Mouse (Mus musculus): ENCODE results near the gene Pigu. TPM values are rescaled to one million over a fixed set of nuclear protein-coding genes. Genes with fewer than 3 reads are reported as not detected.

Pigu gene
- polyA plus RNA-seq, 1 experiment from 2014 or later, result 44.7 TPM

- Histone ChIP-seq H3K4me1 (no peaks in the 10 kb centered on the region), H3K4me3 (no peak overlapping the region), H3K36me3 (peaks cover 25% of the 10 kb centered on the region), H3K27ac (replicated peaks) (no peak overlapping the region), H3K27me3 (no peaks in the 10 kb centered on the region), H3K9ac (replicated peaks) (no peak overlapping the region), H3K9me3 (no peaks in the 10 kb centered on the region), H3K4me2 (replicated peaks) (no peak overlapping the region)
- ATAC-seq (ENCODE audit: low FRiP score, low read depth), result no peak
- WGBS, result 96% methylated on average over 2 of the region's 2 CpGs
Measured at GRCm38 (mm10) chr2:155318618-155319017, 38.6 kb downstream of the Pigu start.

DNA sequence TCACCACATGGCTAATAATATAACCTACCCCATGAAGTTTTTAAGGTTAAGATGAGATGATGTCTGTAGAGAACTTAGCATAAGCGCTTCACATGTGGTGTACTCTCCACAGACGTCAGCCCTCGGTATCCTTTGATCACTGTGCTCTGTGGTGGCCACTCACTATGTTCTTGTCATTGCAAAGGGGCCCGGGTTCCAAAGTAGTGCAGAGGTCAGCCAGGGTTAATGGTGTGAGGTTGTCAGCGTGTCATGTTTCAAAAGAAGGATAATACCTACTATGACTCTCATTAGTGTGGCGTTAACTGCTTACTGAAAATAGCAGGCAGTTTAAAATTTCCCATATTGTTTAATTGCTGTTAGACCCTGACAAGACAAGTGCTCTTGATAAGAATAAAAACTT is 43.6 kb downstream of the Pigu start:
- no peak overlapping the region for H3K27ac ChIP-seq (replicated peaks)
- 49% methylated on average over 6 of the region's 6 CpGs for WGBS

DNA sequence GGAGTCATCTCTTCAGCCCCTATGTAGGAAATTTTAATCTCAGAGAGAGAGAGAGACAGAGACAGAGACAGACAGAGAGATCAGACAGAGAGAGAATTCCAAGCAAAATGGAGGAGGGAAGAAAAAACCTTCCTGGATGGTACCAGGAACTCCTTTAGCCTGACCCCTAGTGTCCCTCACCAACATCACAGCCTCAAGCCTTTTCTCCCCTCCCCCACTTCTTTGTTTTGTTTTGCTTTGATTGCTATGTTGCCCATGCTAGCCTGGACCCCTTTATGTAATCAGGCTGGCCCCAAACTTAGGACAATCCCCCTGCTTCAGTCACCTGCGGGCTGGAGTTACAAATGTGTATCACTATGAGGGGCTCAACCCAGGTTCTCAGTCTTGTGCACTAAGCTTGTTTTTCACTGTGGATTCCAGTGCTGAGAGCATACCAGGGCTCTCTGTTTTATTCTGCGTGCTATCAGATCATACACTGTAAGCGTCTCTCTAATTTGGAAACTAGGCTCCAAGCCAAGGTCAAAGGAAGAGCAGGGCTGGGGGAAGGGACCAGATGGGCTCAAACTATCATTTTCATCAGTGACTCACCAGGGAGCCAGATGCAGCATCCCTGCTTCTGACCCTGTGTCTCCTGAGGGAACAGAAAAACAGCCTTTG is 48.2 kb downstream of the Pigu start:
- H3K27me3 ChIP-seq, result no peaks in the 10 kb centered on the region
- ATAC-seq (ENCODE audit: low FRiP score, low read depth), result no peak
- H3K27ac ChIP-seq (replicated peaks), result 0 out of 2 replicates have a peak overlapping the region, but pooled peaks have one; percentile 44
- WGBS, result 51% methylated on average over 3 of the region's 3 CpGs
- H3K9me3 ChIP-seq, result no peaks in the 10 kb centered on the region
- no peak overlapping the region for H3K4me2 ChIP-seq (replicated peaks)
- H3K4me1 ChIP-seq, result peaks cover 6% of the 10 kb centered on the region; the same call in 1 of the 2 replicates
- peaks cover 31% of the 10 kb centered on the region for H3K36me3 ChIP-seq
- H3K4me3 ChIP-seq, result no peak overlapping the region
- H3K9ac ChIP-seq (replicated peaks), result no peak overlapping the region

More for the DNA sequence above, 43.6 kb downstream of the Pigu start:
- H3K4me1 ChIP-seq, result peaks cover 6% of the 10 kb centered on the region; the same call in 1 of the 2 replicates
- ATAC-seq (ENCODE audit: low FRiP score, low read depth), result no peak
- H3K4me3 ChIP-seq, result no peak overlapping the region
- H3K4me2 ChIP-seq (replicated peaks), result no peak overlapping the region
- H3K27me3 ChIP-seq, result no peaks in the 10 kb centered on the region
- no peak overlapping the region for H3K9ac ChIP-seq (replicated peaks)
- no peaks in the 10 kb centered on the region for H3K9me3 ChIP-seq
- H3K36me3 ChIP-seq, result peaks cover 23% of the 10 kb centered on the region

- no peak overlapping the region for H3K4me2 ChIP-seq (replicated peaks)
- no peaks in the 10 kb centered on the region for H3K9me3 ChIP-seq
- H3K27me3 ChIP-seq, result no peaks in the 10 kb centered on the region
- H3K27ac ChIP-seq (replicated peaks), result no peak overlapping the region
- peaks cover 64% of the 10 kb centered on the region for H3K36me3 ChIP-seq
- H3K4me3 ChIP-seq, result no peak overlapping the region
- 90% methylated on average over 4 of the region's 4 CpGs for WGBS
- no peak overlapping the region for H3K9ac ChIP-seq (replicated peaks)
- H3K4me1 ChIP-seq, result no peaks in the 10 kb centered on the region
- no peak for ATAC-seq (ENCODE audit: low FRiP score, low read depth)
Measured at GRCm38 (mm10) chr2:155299563-155299962, 57.7 kb downstream of the Pigu start.

- Histone ChIP-seq H3K27me3 (no peaks in the 10 kb centered on the region), H3K4me3 (no peak overlapping the region), H3K4me1 (no peaks in the 10 kb centered on the region), H3K36me3 (peaks cover 86% of the 10 kb centered on the region), H3K27ac (replicated peaks) (no peak overlapping the region), H3K9ac (replicated peaks) (no peak overlapping the region), H3K9me3 (no peaks in the 10 kb centered on the region), H3K4me2 (replicated peaks) (no peak overlapping the region)
- no peak for ATAC-seq (ENCODE audit: low FRiP score, low read depth)
- WGBS, result 95% methylated on average over 6 of the region's 6 CpGs
Measured at GRCm38 (mm10) chr2:155295453-155295852, 61.8 kb downstream of the Pigu start.

- H3K9me3 ChIP-seq, result no peaks in the 10 kb centered on the region
- H3K9ac ChIP-seq (replicated peaks), result no peak overlapping the region
- peaks cover 83% of the 10 kb centered on the region for H3K36me3 ChIP-seq
- 89% methylated on average over 4 of the region's 4 CpGs for WGBS
- H3K4me3 ChIP-seq, result no peak overlapping the region
- H3K4me1 ChIP-seq, result no peaks in the 10 kb centered on the region
- no peak overlapping the region for H3K27ac ChIP-seq (replicated peaks)
- H3K4me2 ChIP-seq (replicated peaks), result no peak overlapping the region
- ATAC-seq (ENCODE audit: low FRiP score, low read depth), result no peak
- no peaks in the 10 kb centered on the region for H3K27me3 ChIP-seq
Measured at GRCm38 (mm10) chr2:155293946-155294345, 63.3 kb downstream of the Pigu start.

- no peak overlapping the region for H3K4me3 ChIP-seq
- no peaks in the 10 kb centered on the region for H3K4me1 ChIP-seq
- no peak overlapping the region for H3K4me2 ChIP-seq (replicated peaks)
- no peaks in the 10 kb centered on the region for H3K9me3 ChIP-seq
- ATAC-seq (ENCODE audit: low FRiP score, low read depth), result no peak
- peaks cover 81% of the 10 kb centered on the region for H3K36me3 ChIP-seq
- no peaks in the 10 kb centered on the region for H3K27me3 ChIP-seq
- 88% methylated on average over 2 of the region's 2 CpGs for WGBS
- H3K9ac ChIP-seq (replicated peaks), result no peak overlapping the region
- H3K27ac ChIP-seq (replicated peaks), result no peak overlapping the region
Measured at GRCm38 (mm10) chr2:155293382-155293781, 63.8 kb downstream of the Pigu start.

DNA sequence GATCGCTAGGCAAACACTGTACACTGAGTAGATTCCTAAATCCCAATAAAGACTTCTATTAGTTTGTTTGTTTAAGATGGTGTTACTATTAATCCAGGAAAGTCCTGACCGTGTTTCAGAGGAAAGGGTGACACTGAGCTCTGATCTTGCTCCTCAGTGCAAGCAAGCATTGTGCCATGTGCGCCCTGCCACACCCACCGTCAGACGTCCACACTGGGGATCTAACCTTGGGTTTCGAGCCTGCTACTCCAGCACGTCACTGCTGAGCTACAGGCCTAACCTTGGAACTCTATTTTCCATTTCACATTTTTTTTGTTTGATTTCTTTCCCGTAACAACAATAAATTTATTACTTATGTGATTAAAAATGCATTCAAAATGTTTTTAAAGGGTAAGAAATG is 67.2 kb downstream of the Pigu start:
- no peak overlapping the region for H3K27ac ChIP-seq (replicated peaks)
- no peak overlapping the region for H3K4me3 ChIP-seq
- ATAC-seq (ENCODE audit: low FRiP score, low read depth), result no peak
- no peaks in the 10 kb centered on the region for H3K4me1 ChIP-seq
- H3K27me3 ChIP-seq, result no peaks in the 10 kb centered on the region
- no peak overlapping the region for H3K4me2 ChIP-seq (replicated peaks)
- H3K9ac ChIP-seq (replicated peaks), result no peak overlapping the region
- WGBS, result 96% methylated on average over 8 of the region's 8 CpGs
- H3K9me3 ChIP-seq, result no peaks in the 10 kb centered on the region
- H3K36me3 ChIP-seq, result peaks cover 55% of the 10 kb centered on the region

DNA sequence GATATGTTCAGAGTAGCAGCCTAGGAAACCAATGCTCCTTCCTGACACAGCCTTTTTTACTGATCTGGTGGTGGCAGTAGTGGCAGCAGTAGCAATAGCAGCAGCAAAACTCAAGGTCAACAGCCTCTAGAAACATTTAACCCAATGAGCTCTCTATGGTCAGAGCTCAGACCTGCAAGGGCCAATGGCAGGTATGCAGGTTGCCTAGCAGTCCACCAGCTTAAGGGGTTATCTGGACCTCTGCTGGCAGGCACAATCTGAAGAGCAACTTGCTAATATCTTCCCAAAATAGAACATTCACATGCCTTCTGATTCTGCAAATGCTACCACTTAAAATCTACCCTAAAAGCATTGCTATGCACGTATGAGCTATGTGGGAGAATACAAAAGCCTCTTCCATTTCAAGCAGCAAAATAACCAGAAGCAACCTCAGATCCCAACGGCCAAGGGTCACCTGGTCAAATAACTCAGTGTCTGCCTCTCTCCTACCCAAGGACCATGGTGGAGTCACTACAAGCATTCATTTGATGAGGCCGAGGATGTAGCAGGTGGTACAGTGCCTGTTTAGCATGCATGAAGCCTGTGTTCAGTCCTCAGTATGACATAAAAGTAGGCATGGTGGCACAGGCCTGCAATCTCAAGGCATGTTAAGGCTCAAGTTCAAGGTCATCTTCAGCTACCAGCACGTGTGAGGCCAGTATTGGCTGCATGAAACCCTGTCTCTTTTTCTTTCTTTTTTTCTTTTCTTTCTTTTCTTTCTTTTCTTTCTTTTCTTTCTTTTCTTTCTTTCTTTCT is 69.6 kb downstream of the Pigu start:
- ATAC-seq (ENCODE audit: low FRiP score, low read depth), result no peak
- WGBS, result 88% methylated on average over 4 of the region's 4 CpGs

GRCm38 (mm10) chr2:155285744-155286143 is 71.5 kb downstream of the Pigu start:
- Histone ChIP-seq H3K4me3 (no peak overlapping the region), H3K9me3 (no peaks in the 10 kb centered on the region), H3K9ac (replicated peaks) (no peak overlapping the region), H3K36me3 (peaks cover 29% of the 10 kb centered on the region), H3K4me2 (replicated peaks) (no peak overlapping the region), H3K4me1 (no peaks in the 10 kb centered on the region), H3K27me3 (no peaks in the 10 kb centered on the region), H3K27ac (replicated peaks) (no peak overlapping the region)
- ATAC-seq (ENCODE audit: low FRiP score, low read depth), result no peak
- 93% methylated on average over 6 of the region's 6 CpGs for WGBS

More for the DNA sequence above, 69.6 kb downstream of the Pigu start:
- Histone ChIP-seq H3K4me2 (replicated peaks) (no peak overlapping the region), H3K9ac (replicated peaks) (no peak overlapping the region), H3K4me1 (no peaks in the 10 kb centered on the region), H3K4me3 (no peak overlapping the region), H3K36me3 (peaks cover 48% of the 10 kb centered on the region), H3K27ac (replicated peaks) (no peak overlapping the region), H3K9me3 (no peaks in the 10 kb centered on the region), H3K27me3 (no peaks in the 10 kb centered on the region)

GRCm38 (mm10) chr2:155284647-155285046 is 72.6 kb downstream of the Pigu start:
- Histone ChIP-seq H3K4me3 (no peak overlapping the region), H3K27me3 (no peaks in the 10 kb centered on the region), H3K27ac (replicated peaks) (no peak overlapping the region), H3K4me2 (replicated peaks) (no peak overlapping the region), H3K9ac (replicated peaks) (no peak overlapping the region), H3K36me3 (peaks cover 18% of the 10 kb centered on the region), H3K4me1 (no peaks in the 10 kb centered on the region), H3K9me3 (no peaks in the 10 kb centered on the region)
- 77% methylated on average over 7 of the region's 7 CpGs for WGBS
- no peak for ATAC-seq (ENCODE audit: low FRiP score, low read depth)

- Histone ChIP-seq H3K9ac (replicated peaks) (no peak overlapping the region), H3K4me1 (no peaks in the 10 kb centered on the region), H3K36me3 (peaks cover 22% of the 10 kb centered on the region), H3K27ac (replicated peaks) (no peak overlapping the region), H3K27me3 (no peaks in the 10 kb centered on the region), H3K4me3 (no peak overlapping the region), H3K4me2 (replicated peaks) (no peak overlapping the region), H3K9me3 (no peaks in the 10 kb centered on the region)
- 88% methylated on average over 4 of the region's 4 CpGs for WGBS
- ATAC-seq (ENCODE audit: low FRiP score, low read depth), result no peak
Measured at GRCm38 (mm10) chr2:155283793-155284192, 73.4 kb downstream of the Pigu start.
